18 mouse cellular contexts compared by ENCODE assay signal in the genomic region with DNA sequence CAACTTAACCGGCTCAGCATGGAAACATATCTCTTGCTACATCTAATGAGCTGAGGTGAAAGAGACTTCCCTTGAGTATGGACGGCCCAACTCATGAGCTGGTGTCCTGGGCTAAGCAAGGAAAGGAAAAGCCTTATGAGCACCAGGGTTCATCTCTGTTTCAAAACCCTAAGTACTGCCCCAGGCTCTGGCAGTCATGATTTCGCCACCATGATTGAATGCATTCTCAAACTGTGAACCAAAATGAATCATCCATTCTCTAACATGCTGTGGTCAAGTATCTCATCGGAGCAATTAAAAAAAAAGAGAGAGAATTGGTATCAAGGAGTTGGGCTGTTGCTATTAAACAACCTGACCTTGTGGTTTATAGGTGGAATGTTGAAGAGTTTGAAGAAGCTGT.
DNase-seq lines count a peak whose midpoint lies in the region; TF ChIP-seq lines count a peak whose summit lies in the region.
"Had no signal": no experiment of that assay in that cellular context is flagged by ENCODE, and none has a peak within 500 bp of the region (broad histone marks: within the 10 kb centered on the region; RNA-seq: fewer than 3 reads in every experiment).

No protein-coding gene starts in this region.

- no peak overlapping the region for H3K4me3 ChIP-seq in left cerebral cortex, adult 2 months
- H3K4me3 ChIP-seq: embryonic facial prominence, embryonic 10.5 days; embryonic facial prominence, embryonic 12.5 days; forebrain, embryonic 10.5 days; forebrain, embryonic 12.5 days had no signal

- TF ChIP-seq CTCF in left cerebral cortex, adult 2 months (IDR thresholded peaks at IDR 0.05) = no peak

- no peak overlapping the region for H3K27ac ChIP-seq in left cerebral cortex, adult 2 months
- H3K27ac ChIP-seq: embryonic facial prominence, embryonic 10.5 days; embryonic facial prominence, embryonic 12.5 days; forebrain, embryonic 10.5 days; forebrain, embryonic 12.5 days had no signal

- peak; percentile 30 for DNase-seq in NIH3T3 (ENCODE audit: low read depth)
- DNase-seq in fat pad, adult 2 months (ENCODE audit: extremely low read depth, low read depth, low spot score) = peak; percentile 55
- DNase-seq in gastrocnemius, postnatal 25 days = no peak
- DNase-seq in left cerebral cortex, adult 2 months (ENCODE audit: extremely low spot score in 1 of 2, low spot score in 2 of 2) = no peak
- DNase-seq in heart, adult 11 months = no peak
- DNase-seq: adrenal gland, adult 8-10 months; adrenal gland, postnatal 14 days; adrenal gland, postnatal 36 days; B cell, adult 2 months; cerebellum, adult 11-12 months; cerebellum, adult 2 months; cerebellum, adult 9-10 months; cerebellum, postnatal 10 days; cerebellum, postnatal 25 days had no signal

- intact Hi-C loops in left cerebral cortex, adult 2 months (cut with DNase I) = no loop called here

Comparison
In these comparisons a context has a peak if more than half of its experiments do, and no peak if none do; other contexts are left out.
1. DNase-seq: peak in NIH3T3 (single experiment) and fat pad, adult 2 months (single experiment); none in gastrocnemius, postnatal 25 days (single experiment), left cerebral cortex, adult 2 months (0 of 2) and heart, adult 11 months (single experiment).